Mouse (Mus musculus): ENCODE data around the gene Gm9767. TPM values are rescaled to one million over a fixed set of nuclear protein-coding genes. Genes with fewer than 3 reads are reported as not detected.

The Gm9767 gene
- total and polyA plus RNA-seq, 3 experiments, result not detected

DNA sequence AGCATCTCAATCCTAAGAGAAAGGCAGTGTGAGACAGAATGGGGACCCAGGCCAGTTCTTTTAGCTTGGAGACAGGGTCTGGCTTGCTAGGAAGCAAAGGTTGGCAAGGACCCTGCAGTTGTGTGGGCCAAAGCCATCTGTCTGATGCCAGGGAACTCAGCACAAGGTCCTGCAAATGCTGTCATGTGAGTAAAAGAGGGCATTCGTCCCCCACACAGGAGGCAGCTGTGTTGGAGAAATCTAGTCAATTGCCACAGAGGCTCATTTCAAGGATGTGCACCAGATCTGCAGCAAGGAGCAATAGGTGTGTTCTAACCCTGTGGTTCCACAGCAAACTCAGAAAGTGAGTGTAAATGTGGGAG, 41.7 kb downstream of the Gm9767 start:
- Histone ChIP-seq H3K4me2 (ENCODE audit: insufficient read depth, low read depth, poor library complexity, severe bottlenecking) (no peak overlapping the region), H3K9ac (ENCODE audit: insufficient read depth, low read depth) (no peak overlapping the region), H3K9me3 (replicated peaks; ENCODE audit: low read length) (no peaks in the 10 kb centered on the region), H3K79me2 (replicated peaks; ENCODE audit: control insufficient read depth, extremely low read depth, insufficient read depth, poor library complexity, severe bottlenecking) (no peaks in the 10 kb centered on the region), H3K4me3 (replicated peaks in 1 of 3; ENCODE audit: low read depth in 2 of 3, low read length in 2 of 3, poor library complexity in 1 of 3) (no peak overlapping the region), H3K36me3 (replicated peaks in 1 of 2; ENCODE audit: control insufficient read depth in 1 of 2, insufficient read depth in 1 of 2, low read length in 1 of 2) (no peaks in the 10 kb centered on the region), H3K4me1 (ENCODE audit: control insufficient read depth in 1 of 2, insufficient read depth in 2 of 2) (no peaks in the 10 kb centered on the region), H3K27ac (ENCODE audit: insufficient read depth, low read depth) (no peak overlapping the region), H3K27me3 (replicated peaks) (no peaks in the 10 kb centered on the region)
- in situ Hi-C loops (cut with MboI; ENCODE audit: low pct_ligation_motif_present, low pct_unique_long_range_greater_than_20kb, low sequenced_read_pairs) (no loop called here), dilution Hi-C loops (cut with MboI; ENCODE audit: extremely low pct_ligation_motif_present, extremely low pct_unique_long_range_greater_than_20kb, low sequenced_read_pairs) (no loop called here)
- TF ChIP-seq ZNF384 (IDR thresholded peaks at IDR 0.05; ENCODE audit: low read depth, low read length), result no peak
- no peak for DNase-seq (ENCODE audit: extremely low read depth)

Other genes with a start within 250 kb of the Gm9767 start
- not detected in 2 replicates for gene Tmem200a, start 797 bp downstream of the Gm9767 start, total RNA-seq (2012; rRNA removed)
- not detected in 2 replicates for gene Tmem200a, start 797 bp downstream of the Gm9767 start, total RNA-seq (2014; rRNA removed)
- not detected in 2 replicates for gene Tmem200a, start 797 bp downstream of the Gm9767 start, polyA plus RNA-seq (2012; ENCODE audit: insufficient read length, low read depth)
- not detected in 2 replicates for gene Samd3, start 151.5 kb downstream of the Gm9767 start, total RNA-seq (2012; rRNA removed)
- not detected in 2 replicates for gene Samd3, start 151.5 kb downstream of the Gm9767 start, total RNA-seq (2014; rRNA removed)
- gene Samd3, start 151.5 kb downstream of the Gm9767 start, polyA plus RNA-seq (2012; ENCODE audit: insufficient read length, low read depth), result not detected in 2 replicates

Data from CH12.LX (cell line).